Mouse (Mus musculus) neural tube, embryonic 15.5 days (tissue): ENCODE data around the gene Tmem39b. TPM values are rescaled to one million over a fixed set of nuclear protein-coding genes. Genes with fewer than 3 reads are reported as not detected.
A peak's percentile ranks its signal among the peaks of the same experiment; 100 is the strongest.

Experiments used
- ATAC-seq: fragments of 200-750 bp; cut with Nextera tagmentation; 2 replicates; pipeline ENCODE4 v1.8.0; 2017; ENCODE audit warnings: mild to moderate bottlenecking, moderate TSS enrichment, moderate library complexity; ENCODE audit not compliant: low FRiP score
- H3K27ac ChIP-seq: fragments of 300-500 bp; sonication (generic); replicated peaks from 2 replicates; pipeline ENCODE4 v1.5.1; 2015; ENCODE audit warnings: mild to moderate bottlenecking, inconsistent platforms
- H3K27me3 ChIP-seq: fragments of 300-500 bp; sonication (generic); replicated peaks from 2 replicates; pipeline ENCODE4 v1.6.1; 2015; ENCODE audit warnings: inconsistent platforms
- H3K36me3 ChIP-seq: fragments of 300-500 bp; sonication (generic); 2 replicates; pipeline ENCODE4 v1.6.1; 2015; ENCODE audit warnings: inconsistent platforms
- H3K4me1 ChIP-seq: fragments of 300-500 bp; sonication (generic); 2 replicates; pipeline ENCODE4 v1.6.1; 2015; ENCODE audit warnings: inconsistent platforms
- H3K4me2 ChIP-seq: fragments of 300-500 bp; sonication (generic); 2 replicates; pipeline ENCODE4 v1.6.1; 2015; ENCODE audit warnings: inconsistent platforms, mild to moderate bottlenecking, moderate library complexity
- H3K4me3 ChIP-seq: fragments of 300-500 bp; sonication (generic); replicated peaks from 2 replicates; pipeline ENCODE4 v1.5.1; 2015; ENCODE audit warnings: mild to moderate bottlenecking, inconsistent platforms
- H3K9ac ChIP-seq: fragments of 300-500 bp; sonication (generic); replicated peaks from 2 replicates; pipeline ENCODE4 v1.6.1; 2015; ENCODE audit warnings: mild to moderate bottlenecking, inconsistent platforms
- H3K9me3 ChIP-seq: fragments of 300-500 bp; sonication (generic); replicated peaks from 2 replicates; pipeline ENCODE4 v1.6.1; 2016; ENCODE audit warnings: inconsistent platforms
- WGBS: fragments of 180-500 bp; shearing (Covaris S2); methylation state at CpG from one replicate; pipeline ENCODE4 v1.1.7; 2015; ENCODE audit warnings: mixed read lengths; 5-methylcytosine and 5-hydroxymethylcytosine counted together
- polyA plus RNA-seq: library from polyadenylated mRNA; unstranded; fragments of >200 nt; fragmentation: Nextera tagmentation; extraction: Ambion mirVana; gene quantifications from 2 replicates; pipeline ENCODE4 v1.2.1, GENCODE M21; 2015

The Tmem39b gene
- polyA plus RNA-seq, 1 experiment from 2014 or later: 13.9 TPM

DNA sequence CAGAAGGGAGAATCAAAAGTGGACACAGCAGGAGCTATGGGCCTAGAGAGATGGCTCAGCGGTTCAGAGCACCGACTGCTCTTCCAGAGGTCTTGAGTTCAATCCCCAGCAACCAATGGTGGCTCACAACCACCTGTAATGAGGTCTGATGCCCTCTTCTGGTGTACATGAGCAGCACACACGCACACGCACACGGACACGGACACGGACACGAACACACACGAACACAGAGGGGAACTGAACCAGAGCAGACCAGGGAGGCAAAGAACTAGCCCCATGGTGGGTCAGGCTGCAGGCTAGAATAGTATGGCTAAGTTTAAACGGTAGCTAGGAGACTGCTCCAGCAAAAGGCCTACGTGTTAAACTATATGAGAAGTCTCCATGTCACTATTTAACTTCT, 14.8 kb downstream of the Tmem39b start:
- no peaks in the 10 kb centered on the region for H3K9me3 ChIP-seq
- H3K27me3 ChIP-seq: no peaks in the 10 kb centered on the region
- H3K4me3 ChIP-seq: no peak overlapping the region
- no peak overlapping the region for H3K9ac ChIP-seq
- H3K36me3 ChIP-seq: peaks cover 89% of the 10 kb centered on the region
- WGBS: 95% methylated on average over 11 of the region's 11 CpGs
- no peak overlapping the region for H3K27ac ChIP-seq
- H3K4me2 ChIP-seq: no peak overlapping the region
- no peaks in the 10 kb centered on the region for H3K4me1 ChIP-seq
- ATAC-seq: no peak

DNA sequence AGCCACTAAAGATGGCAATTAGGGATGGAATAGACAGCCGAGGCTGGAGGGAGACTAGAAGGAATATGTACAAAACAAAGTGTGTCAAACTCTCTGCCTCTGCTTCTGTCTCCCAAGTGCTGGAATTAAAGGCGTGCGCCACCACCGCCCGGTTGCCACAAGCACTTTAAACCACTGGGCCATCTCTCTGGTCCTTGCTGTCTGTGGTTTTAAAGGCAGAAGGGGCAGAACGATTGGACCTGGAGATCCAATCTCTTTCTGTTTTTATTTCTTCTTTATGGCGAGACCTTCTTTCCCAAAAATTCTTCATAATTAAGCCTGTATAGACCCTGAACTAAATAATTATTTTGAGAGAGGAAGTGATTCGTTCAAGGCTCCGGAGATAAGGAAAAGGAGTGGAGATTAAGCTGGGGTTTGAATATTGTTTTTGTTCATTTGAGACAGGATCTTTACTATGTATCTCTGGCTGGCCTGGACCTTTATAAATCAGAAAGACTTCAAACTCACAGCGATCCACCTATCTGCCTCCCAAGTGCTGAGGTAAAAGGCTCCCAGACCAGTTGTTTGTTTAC, 23.7 kb downstream of the Tmem39b start:
- Histone ChIP-seq H3K4me2 (peak overlapping the region; percentile 74), H3K27ac (peak overlapping the region; percentile 92), H3K9me3 (no peaks in the 10 kb centered on the region), H3K27me3 (no peaks in the 10 kb centered on the region), H3K36me3 (peaks cover 23% of the 10 kb centered on the region), H3K4me1 (peaks cover 24% of the 10 kb centered on the region), H3K9ac (peak overlapping the region; percentile 90), H3K4me3 (peak overlapping the region; percentile 90)
- ATAC-seq: peak; percentile 67; the same call in 1 of the 2 replicates
- WGBS: 9% methylated on average over 10 of the region's 10 CpGs

DNA sequence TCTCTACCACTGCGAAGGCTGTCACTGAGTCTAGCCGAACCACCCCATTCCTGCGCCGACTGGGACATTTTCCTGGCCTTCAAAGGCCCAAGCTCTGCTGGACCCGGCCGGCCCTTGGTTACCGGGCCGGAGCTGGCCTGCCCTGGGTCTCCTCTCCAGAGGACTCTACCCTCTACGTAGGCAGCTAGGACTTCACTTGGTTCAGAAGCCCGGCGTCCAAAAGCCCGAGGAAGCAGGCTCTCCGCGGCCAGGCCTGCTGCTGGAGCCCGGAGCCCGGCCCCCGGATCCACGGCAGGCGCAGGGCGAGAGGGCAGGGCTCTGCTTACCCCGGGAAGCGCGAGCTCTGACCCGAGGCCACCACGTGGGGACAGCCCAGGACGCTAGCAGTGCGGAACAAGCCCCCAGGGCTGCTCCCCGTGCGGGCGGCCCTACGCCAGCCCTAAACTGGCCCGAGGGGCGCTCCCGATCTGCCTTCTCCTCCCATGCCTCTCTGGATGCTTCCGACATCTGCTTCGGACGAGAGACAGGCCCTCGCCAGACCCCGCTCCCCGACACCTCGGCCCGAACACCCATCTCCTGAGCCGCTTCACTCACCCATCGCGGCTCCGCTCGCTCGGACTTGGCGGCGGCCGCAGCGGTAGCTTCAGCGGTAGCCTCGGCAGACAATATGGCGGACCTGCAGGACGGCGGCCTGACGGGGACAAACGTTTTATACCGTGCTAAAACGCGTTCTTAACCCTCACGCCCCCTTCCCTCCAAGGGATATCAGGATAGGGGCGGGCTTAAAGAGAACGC, 24.4 kb downstream of the Tmem39b start, which contains the start of gene Kpna6:
Kpna6 (minus strand) TSS at position 685 of the 795 bp plus-strand sequence.
- H3K9me3 ChIP-seq: no peaks in the 10 kb centered on the region
- H3K4me2 ChIP-seq: peak within 1 kb of the TSS; percentile 74
- peak within 1 kb of the TSS; percentile 92 for H3K27ac ChIP-seq
- no peaks in the 10 kb centered on the region for H3K27me3 ChIP-seq
- peaks cover 24% of the 10 kb centered on the region for H3K4me1 ChIP-seq
- peaks cover 21% of the 10 kb centered on the region for H3K36me3 ChIP-seq
- H3K9ac ChIP-seq: peak within 1 kb of the TSS; percentile 90
- under 1% methylated on average over 63 of the region's 65 CpGs for WGBS
- H3K4me3 ChIP-seq: peak within 1 kb of the TSS; percentile 90
- peak; percentile 88 for ATAC-seq

DNA sequence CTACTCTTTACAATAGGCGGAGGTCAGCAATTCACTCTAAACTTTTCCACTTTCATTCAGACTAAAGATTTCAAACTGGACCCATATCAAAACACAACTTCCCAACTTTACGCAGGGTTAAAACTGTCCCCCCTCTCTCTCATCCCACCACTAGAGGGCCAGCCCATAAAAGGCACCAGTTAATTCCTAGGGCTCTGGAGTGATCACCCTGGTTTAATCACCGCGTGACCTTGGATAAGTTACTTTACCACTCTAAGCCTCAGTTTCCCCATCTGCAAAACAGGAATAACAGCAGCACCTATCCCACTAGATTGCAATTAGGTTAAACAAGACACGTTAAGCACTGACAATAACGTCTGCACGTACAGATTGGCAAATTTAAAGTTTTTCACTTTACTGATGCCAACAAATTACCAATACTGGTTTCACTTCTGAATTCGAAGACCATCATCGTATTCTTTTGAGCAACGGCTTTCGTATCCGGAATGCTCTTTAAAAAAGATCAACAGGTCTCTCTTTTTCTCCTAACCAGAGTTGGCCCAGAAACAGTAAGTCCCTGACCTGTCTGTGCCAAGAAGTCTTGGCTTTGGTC, 25.1 kb downstream of the Tmem39b start:
- peaks cover 24% of the 10 kb centered on the region for H3K4me1 ChIP-seq
- ATAC-seq: no peak
- peak overlapping the region; percentile 92 for H3K27ac ChIP-seq
- 10% methylated on average over 12 of the region's 12 CpGs for WGBS
- peak overlapping the region; percentile 74 for H3K4me2 ChIP-seq
- H3K9ac ChIP-seq: peak overlapping the region; percentile 90
- H3K27me3 ChIP-seq: no peaks in the 10 kb centered on the region
- H3K9me3 ChIP-seq: no peaks in the 10 kb centered on the region
- peak overlapping the region; percentile 90 for H3K4me3 ChIP-seq
- peaks cover 18% of the 10 kb centered on the region for H3K36me3 ChIP-seq

DNA sequence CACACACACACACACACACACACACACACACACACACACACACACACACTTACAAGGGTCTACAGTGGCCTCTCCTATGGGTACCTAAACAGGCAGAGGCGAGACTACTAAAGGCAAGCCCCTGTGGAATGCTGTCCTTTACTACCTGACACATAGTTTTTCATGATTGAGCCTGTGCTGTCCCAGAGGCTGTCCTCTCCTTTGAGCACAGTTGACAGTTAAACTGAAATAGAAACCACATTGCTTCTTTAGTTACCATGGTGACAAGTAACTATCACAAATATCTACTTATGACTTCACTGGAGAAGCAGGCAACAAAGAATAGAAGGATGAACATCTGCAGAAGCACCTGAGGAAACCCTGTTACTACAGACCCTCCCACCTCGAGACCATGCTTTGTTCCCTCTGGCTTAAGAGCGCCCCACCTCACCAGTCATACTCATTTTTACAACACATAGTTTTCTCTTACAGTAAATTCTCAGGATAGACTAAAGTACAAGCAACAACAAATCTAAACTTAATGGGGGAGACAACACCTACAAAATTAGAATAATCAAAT, 34.3 kb downstream of the Tmem39b start:
- Histone ChIP-seq H3K4me3 (no peak overlapping the region), H3K36me3 (peaks cover 51% of the 10 kb centered on the region), H3K27ac (no peak overlapping the region), H3K4me1 (no peaks in the 10 kb centered on the region), H3K27me3 (no peaks in the 10 kb centered on the region), H3K4me2 (no peak overlapping the region), H3K9ac (no peak overlapping the region), H3K9me3 (no peaks in the 10 kb centered on the region)
- whole genome bisulfite sequencing: 86% methylated on average over 3 of the region's 3 CpGs
- no peak for ATAC-seq

DNA sequence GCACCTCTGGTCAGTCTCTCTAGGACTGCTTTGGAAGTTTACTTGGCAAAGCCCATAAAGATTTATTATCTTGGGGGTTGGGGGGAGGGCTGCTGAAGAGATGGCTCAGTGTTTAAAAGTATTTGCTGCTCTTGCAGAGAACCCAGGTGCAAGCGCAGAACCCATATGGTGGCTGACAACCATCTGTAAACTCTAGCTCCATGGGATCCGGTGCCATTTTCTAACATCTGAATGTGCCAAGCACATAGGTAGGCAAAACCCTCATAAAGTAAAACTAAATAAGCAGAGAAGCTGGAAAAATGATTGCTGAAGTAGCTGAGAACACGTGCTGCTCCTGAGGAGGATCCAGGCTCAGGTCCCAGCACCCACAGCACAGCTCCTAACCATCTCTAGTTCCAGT, 35.1 kb downstream of the Tmem39b start:
- WGBS: 84% methylated on average over 3 of the region's 3 CpGs
- Histone ChIP-seq H3K9me3 (no peaks in the 10 kb centered on the region), H3K36me3 (peaks cover 53% of the 10 kb centered on the region), H3K27me3 (no peaks in the 10 kb centered on the region), H3K4me2 (no peak overlapping the region), H3K4me1 (no peaks in the 10 kb centered on the region), H3K27ac (no peak overlapping the region), H3K9ac (no peak overlapping the region), H3K4me3 (no peak overlapping the region)
- ATAC-seq: no peak

DNA sequence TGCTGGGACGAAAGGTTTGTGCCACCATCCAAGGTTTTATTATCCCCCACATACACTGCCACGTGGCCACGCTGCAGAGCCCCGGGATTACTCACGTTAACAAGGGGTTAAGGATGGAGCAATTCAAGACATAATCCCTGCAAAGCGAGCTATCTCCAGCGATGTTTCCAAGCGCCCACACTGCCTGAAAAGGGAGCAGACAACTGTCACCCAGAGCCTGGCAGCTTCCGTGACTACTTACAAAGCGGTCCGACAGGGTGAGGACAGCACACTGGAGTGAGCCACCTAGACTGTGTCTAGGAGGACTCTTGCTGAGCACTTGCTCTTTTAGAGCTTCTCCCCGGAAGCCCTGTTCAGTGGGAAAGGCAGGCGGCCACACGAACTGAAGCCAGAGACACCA, 41.9 kb downstream of the Tmem39b start:
- no peak overlapping the region for H3K9ac ChIP-seq
- H3K4me3 ChIP-seq: no peak overlapping the region
- 92% methylated on average over 14 of the region's 14 CpGs for WGBS
- H3K9me3 ChIP-seq: no peaks in the 10 kb centered on the region
- no peaks in the 10 kb centered on the region for H3K4me1 ChIP-seq
- H3K4me2 ChIP-seq: no peak overlapping the region
- no peak for ATAC-seq
- peaks cover 87% of the 10 kb centered on the region for H3K36me3 ChIP-seq
- H3K27ac ChIP-seq: no peak overlapping the region
- no peaks in the 10 kb centered on the region for H3K27me3 ChIP-seq

DNA sequence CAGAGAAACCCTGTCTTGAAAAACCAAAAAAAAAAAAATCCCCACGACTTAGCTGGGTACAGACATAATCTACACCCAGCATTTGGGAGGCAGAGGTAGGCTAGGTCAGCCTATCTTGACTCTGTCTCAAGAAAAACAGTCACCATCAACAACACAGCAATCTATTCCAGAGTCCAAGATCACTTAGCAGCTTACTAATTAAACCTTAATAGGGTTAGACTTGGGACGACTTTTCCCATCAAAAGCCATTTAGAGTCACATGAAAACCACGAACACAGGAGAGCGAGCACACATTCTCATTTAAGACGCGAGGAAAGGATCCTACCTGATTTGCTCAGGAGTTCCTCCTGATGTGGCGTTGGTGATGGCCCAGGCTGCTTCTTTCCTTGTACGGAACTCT, 46.3 kb downstream of the Tmem39b start:
- Histone ChIP-seq H3K4me2 (no peak overlapping the region), H3K4me3 (no peak overlapping the region), H3K4me1 (no peaks in the 10 kb centered on the region), H3K9me3 (no peaks in the 10 kb centered on the region), H3K9ac (no peak overlapping the region), H3K36me3 (peaks cover 85% of the 10 kb centered on the region), H3K27me3 (no peaks in the 10 kb centered on the region), H3K27ac (no peak overlapping the region)
- 94% methylated on average over 8 of the region's 8 CpGs for WGBS
- no peak for ATAC-seq

DNA sequence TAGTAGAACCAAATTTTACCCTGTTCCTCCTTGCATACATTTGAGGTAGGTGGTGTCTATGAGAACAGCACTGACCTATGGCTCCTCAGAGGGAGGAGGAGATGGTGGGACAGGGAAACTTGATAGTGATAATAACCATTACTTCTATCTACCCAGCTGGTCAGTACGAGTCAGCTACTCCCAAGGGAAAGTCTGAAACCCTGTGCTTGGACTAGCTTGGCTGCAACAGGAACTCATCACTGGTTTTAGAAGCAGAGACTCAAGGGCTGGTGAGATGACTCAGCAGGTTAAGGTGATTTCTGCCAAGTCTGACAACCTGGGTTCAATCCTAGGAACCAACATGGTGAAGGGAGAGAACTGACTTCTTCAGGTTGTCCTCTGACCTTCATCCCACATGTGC, 48.0 kb downstream of the Tmem39b start:
- Histone ChIP-seq H3K27me3 (no peaks in the 10 kb centered on the region), H3K4me3 (no peak overlapping the region), H3K4me2 (no peak overlapping the region), H3K9ac (no peak overlapping the region), H3K4me1 (no peaks in the 10 kb centered on the region), H3K9me3 (no peaks in the 10 kb centered on the region), H3K36me3 (peaks cover 81% of the 10 kb centered on the region), H3K27ac (no peak overlapping the region)
- ATAC-seq: no peak
- WGBS: 93% methylated on average over 1 of the region's 1 CpGs

DNA sequence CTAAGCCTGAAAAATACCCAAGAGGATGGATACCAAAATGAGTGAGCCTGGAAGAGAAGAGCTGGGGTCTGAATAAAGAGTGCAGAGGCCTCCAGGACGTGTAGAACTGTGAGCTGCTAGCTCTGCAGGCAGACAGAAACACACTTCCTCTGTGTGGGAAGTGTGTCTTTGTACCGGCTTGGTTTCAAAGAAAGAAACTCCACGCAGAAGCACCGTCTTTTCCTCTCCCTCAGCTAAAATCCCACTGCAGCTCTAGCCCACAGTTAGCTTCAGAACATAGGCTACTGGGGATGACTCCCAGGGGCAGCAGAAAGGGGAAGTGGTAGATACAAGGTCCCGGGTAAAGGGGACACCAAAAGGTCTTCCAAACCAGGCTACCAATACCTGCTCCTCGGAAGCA, 51.4 kb downstream of the Tmem39b start:
- Histone ChIP-seq H3K36me3 (peaks cover 56% of the 10 kb centered on the region), H3K27ac (no peak overlapping the region), H3K4me3 (no peak overlapping the region), H3K9me3 (no peaks in the 10 kb centered on the region), H3K4me1 (peaks cover 8% of the 10 kb centered on the region; the same call in 1 of the 2 replicates), H3K4me2 (no peak overlapping the region), H3K9ac (no peak overlapping the region), H3K27me3 (no peaks in the 10 kb centered on the region)
- WGBS: 91% methylated on average over 6 of the region's 6 CpGs
- ATAC-seq: no peak

DNA sequence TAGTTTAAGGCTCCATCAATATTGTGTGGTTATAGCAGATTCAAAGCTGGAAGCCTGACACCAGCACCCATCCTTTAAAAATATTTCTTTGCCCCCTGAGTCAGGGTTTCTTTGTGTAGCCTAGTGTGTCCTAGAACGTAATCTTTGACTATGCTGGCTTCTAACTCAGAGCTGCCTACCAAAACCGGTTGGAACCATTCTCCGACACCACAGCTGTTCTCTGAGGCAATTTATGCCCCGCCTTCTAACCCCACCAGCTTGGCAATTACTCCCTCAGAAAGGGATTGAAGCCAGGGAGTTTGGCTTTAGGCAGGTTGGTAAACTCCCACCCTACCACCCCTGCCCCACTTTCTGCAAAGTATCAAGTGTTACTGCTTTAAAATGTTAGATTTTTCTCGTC, 54.9 kb downstream of the Tmem39b start:
- ATAC-seq: no peak

More for the DNA sequence above, 54.9 kb downstream of the Tmem39b start:
- Histone ChIP-seq H3K9me3 (no peaks in the 10 kb centered on the region), H3K27me3 (no peaks in the 10 kb centered on the region), H3K4me3 (0 out of 2 replicates have a peak overlapping the region, but pooled peaks have one; percentile 6), H3K4me2 (peak overlapping the region; percentile 94), H3K9ac (0 out of 2 replicates have a peak overlapping the region, but pooled peaks have one; percentile 28), H3K36me3 (peaks cover 35% of the 10 kb centered on the region), H3K27ac (peak overlapping the region; percentile 54; the same call in 1 of the 2 replicates), H3K4me1 (peaks cover 37% of the 10 kb centered on the region)
- WGBS: 43% methylated on average over 5 of the region's 5 CpGs
